Mouse (Mus musculus) gastrocnemius, adult 18-20 months (tissue): ENCODE data around the gene Guca2a. TPM values are rescaled to one million over a fixed set of nuclear protein-coding genes. Genes with fewer than 3 reads are reported as not detected.

ENCODE experiments used
- DNase-seq: peaks from one replicate; pipeline ENCODE4 v3.0.0; 2021; ENCODE audit warnings: low spot score
- total RNA-seq, 2 experiments: library from RNA; stranded (reverse); gene quantifications; 2 replicates each; pipeline ENCODE4 v1.2.3; 2021

Guca2a gene
- total RNA-seq, 2 experiments from 2014 or later, result not detected

GRCm38 (mm10) chr4:119638656-119639055 is 1.2 kb downstream of the Guca2a start:
- no peak for DNase-seq

GRCm38 (mm10) chr4:119642666-119643065 is 5.2 kb downstream of the Guca2a start:
- no peak for DNase-seq

DNA sequence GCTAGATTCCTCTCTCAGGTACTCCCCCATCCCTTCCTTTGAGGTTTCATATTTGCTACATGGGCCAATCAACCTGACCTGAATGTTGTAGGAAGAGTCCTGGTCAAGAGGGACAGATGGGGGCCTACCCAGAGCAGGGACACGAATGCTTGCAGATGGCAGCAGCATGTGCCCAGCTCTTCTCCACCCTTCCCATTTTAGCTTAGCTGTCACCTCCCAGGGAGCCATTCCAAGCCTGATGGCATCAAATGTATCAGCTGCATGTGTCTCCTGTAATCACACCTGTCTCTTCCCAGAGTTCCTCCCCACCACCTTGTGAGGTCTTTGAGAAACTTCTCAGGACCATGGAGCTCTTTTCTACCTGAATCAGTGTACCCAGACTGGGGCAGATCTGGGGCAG is 19.5 kb downstream of the Guca2a start:
- no peak for DNase-seq

GRCm38 (mm10) chr4:119658246-119658645 is 20.7 kb downstream of the Guca2a start:
- no peak for DNase-seq

DNA sequence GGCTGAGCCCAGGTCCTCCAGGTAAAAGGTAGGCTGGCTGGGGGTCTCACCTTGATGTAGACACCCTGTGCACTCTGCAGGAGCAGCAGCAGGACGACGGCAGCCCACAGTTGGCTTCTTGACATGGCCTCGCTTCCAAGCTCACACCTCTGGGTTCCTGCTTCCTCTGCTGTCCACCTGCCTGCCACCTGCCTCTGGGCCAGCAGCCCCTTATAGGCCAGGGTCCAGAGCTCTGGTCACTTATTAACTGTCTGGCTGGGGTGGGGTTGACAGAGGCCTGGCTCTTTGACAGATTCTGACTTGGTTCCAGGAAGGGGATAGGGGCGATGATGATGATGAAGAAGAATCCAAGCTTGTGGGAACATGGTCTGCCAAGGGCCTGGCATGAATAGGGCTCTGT is 21.2 kb downstream of the Guca2a start, which contains the start of gene Guca2b:
Guca2b (minus strand) TSS at position 224 of the 400 bp plus-strand sequence.
- DNase-seq, result no peak

- DNase-seq, result no peak
Observed at GRCm38 (mm10) chr4:119660007-119660406, 22.5 kb downstream of the Guca2a start.

- peak; percentile 28 for DNase-seq
Observed at GRCm38 (mm10) chr4:119662151-119662550, 24.6 kb downstream of the Guca2a start.

- no peak for DNase-seq
Observed at GRCm38 (mm10) chr4:119662976-119663375, 25.5 kb downstream of the Guca2a start.

DNA sequence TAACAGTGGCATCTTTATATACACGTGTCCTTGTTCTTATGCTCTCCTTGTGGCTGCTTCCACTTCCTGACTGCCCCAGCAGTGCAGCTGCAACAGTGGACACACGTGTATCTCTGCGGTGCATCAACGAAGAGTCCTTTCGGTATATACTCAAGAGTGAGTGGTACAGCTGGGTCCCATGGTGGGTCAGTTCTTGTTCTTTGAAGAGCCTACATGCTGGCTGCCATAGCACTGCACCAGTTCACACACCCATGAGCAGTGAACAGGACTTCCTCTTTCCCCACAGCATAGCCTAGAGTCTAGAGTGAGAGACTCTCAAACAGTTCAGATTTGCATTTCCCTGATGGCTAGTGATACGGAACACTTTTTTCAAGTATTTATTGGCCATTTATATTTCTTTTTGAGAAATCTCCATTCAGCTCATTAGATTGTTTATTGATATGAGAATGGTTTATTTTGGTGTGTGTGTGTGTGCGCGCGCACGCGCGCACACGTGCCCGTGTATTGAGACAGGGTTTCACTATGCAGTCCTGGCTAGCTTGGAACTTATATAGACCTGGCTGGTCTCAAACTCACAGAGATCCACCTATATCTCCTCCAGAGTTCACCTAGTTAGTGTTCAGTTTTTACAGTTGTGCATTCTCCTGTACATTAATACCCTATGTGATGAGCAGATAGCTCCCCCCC is 26.0 kb downstream of the Guca2a start:
- DNase-seq, result no peak

DNA sequence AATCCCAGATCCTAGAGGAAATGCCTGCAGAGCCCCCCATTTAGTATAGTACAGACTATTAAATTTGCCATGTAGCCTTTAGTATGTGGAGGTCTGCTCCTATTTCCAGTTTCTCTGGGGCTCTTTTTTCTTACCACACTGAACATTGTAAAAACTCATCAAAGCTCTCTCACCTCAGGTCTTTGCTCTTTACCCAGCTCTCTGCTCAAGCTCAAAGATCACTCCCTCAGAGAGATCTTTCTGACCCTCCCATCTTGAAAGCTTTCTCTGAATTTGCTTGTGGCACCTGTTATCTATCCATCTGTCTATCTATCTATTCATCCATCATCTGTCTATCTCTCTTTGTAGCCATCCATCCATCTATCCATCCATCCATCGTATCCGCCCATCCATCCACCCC is 27.7 kb downstream of the Guca2a start:
- DNase-seq, result no peak

GRCm38 (mm10) chr4:119666116-119666515 is 28.6 kb downstream of the Guca2a start:
- peak; percentile 59 for DNase-seq

- peak; percentile 66 for DNase-seq
Observed at GRCm38 (mm10) chr4:119667454-119667853, 29.9 kb downstream of the Guca2a start.

DNA sequence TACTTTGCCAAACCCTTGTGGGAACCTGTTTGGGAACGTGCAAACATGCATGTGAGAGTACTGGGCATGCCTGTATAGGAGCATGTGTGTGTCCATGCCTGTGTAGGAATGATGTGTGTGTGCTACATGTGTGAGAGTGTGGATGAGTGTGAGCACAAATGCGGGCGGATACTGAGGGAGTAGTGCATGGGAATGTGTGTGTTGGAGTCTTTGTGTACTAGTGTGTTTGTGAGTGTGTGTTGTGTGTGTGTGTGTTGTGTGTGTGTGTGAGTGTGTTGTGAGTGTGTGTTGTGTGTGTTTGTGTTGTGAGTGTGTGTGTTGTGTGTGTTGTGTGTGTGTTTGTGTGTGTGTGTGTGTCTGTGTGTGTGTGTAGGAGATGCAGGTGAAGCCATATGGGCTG is 30.7 kb downstream of the Guca2a start:
- DNase-seq, result no peak

- no peak for DNase-seq
Observed at GRCm38 (mm10) chr4:119668596-119668995, 31.1 kb downstream of the Guca2a start.

DNA sequence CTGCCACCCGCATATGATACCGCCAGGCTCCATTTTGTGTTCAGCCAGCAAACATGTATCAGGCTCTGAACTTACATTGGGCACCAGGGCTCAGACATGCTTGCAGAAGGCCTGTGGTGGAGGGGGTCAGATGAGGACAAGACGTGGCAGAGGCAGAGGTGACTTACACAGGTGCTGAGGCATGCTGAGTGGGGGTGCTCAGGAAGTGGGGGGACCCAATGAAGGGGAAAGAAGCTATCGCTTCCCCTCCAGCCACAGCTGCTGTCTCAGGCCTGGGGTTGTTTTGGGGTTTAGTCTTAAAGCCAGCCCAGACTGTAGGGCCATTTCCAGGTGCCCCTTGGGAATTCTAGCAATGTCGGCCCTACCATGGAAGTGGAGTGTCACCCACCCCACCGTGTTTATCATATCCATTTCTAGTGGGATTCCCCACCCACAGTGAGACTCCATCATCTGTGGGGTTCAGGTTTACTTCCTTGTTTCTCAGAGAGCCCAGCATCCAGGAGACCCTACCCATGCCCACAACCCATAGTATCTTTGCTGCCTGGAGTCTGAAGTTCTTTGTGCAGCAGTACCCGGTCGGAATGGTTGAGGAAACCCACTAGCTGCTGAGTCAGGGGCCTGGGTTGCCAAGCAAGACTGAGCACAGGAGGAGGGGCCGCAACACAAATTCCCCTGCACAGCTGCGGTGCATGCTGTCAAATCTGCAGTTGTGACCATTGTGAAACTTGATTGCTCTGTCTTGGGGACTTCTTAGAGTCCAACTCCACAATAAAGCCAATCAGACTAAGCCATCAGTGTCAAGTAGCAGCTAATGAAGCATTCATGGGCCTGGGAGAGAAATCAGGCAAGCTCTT is 32.1 kb downstream of the Guca2a start:
- no peak for DNase-seq

DNA sequence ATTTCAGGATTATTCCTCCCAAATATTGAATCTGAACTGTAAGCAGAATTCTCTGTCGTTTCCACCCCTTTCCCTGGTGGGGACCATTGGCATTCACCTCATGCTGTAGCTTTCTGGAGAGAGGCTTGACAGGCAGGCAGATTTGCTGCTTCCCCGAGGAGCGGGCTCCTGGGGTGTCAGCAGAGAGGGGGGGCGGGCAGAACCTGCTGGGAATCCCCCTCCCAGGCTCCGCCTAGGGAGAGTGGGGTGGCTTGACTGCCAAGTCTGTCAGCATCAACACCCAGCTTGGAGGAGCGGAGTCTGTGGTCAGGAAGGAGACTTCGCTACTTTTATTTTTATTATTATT is 32.7 kb downstream of the Guca2a start:
- DNase-seq, result no peak

GRCm38 (mm10) chr4:119670736-119671135 is 33.2 kb downstream of the Guca2a start:
- DNase-seq, result no peak

GRCm38 (mm10) chr4:119671164-119671563 is 33.7 kb downstream of the Guca2a start:
- no peak for DNase-seq

- DNase-seq, result no peak
Observed at GRCm38 (mm10) chr4:119672685-119673084, 35.2 kb downstream of the Guca2a start.

- peak; percentile 11 for DNase-seq
Observed at GRCm38 (mm10) chr4:119682596-119682995, 45.1 kb downstream of the Guca2a start.

- no peak for DNase-seq
Observed at GRCm38 (mm10) chr4:119685746-119686145, 48.2 kb downstream of the Guca2a start.
